Mouse (Mus musculus): ENCODE measurements at regions not wholly inside any gene's neighbourhood (a gene's known extent, or its start where the extent isn't known, plus 50 kb on each side); places are given as distances from the start of the nearest gene placed in this dataset.

- no peak for TF ChIP-seq CEBPB (IDR thresholded peaks at IDR 0.05; ENCODE audit: insufficient read depth, poor library complexity, severe bottlenecking)
- TF ChIP-seq MAX (IDR thresholded peaks at IDR 0.05; ENCODE audit: low read depth) = no peak
- TF ChIP-seq POLR2A (IDR thresholded peaks at IDR 0.05; ENCODE audit: insufficient read length, low read depth) = no peak
- no peak for TF ChIP-seq POLR2AphosphoS2 (IDR thresholded peaks at IDR 0.05; ENCODE audit: insufficient read length, low read depth)
- TF ChIP-seq USF1 (IDR thresholded peaks at IDR 0.05; ENCODE audit: low read depth) = no peak
- no peak for TF ChIP-seq E2F4 (IDR thresholded peaks at IDR 0.05; ENCODE audit: insufficient read depth)
- TF ChIP-seq MYOD1 (IDR thresholded peaks at IDR 0.05; ENCODE audit: control insufficient read depth in 1 of 3, insufficient read length in 2 of 3, low read depth in 2 of 3) = no peak
Observed at GRCm38 (mm10) chr12:9166218-9166908, 136.6 kb downstream of the Ttc32 start.
